In the genomic region with DNA sequence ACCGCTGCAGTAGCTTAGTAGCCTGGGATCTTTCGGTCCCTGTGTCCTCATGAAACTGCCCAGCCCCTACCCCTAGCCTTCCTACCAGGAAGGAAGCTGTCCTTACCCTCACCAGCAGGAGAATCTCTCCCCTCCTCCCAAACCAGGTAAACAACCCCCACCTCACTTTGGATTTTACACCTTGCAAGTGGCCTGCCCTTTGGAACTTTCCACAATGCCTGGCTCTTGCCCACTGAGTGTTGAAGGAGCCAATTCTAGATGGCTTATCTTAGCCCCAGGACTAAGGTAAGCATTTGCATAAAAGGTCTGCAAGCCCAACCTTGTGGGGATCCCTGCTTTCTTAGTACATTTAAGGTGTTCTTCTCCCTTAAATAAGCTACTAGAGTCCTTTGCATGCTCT, we compare ENCODE assay signal across 16 mouse cellular contexts. TPM values are rescaled to one million over a fixed set of nuclear protein-coding genes. Genes with fewer than 3 reads are reported as not detected.
DNase-seq lines count a peak whose midpoint lies in the region; ATAC-seq and TF ChIP-seq lines count a peak whose summit lies in the region.
"Had no signal": no experiment of that assay in that cellular context is flagged by ENCODE, and none has a peak within 500 bp of the region (broad histone marks: within the 10 kb centered on the region; RNA-seq: fewer than 3 reads in every experiment).

No protein-coding gene starts in this region.

- TF ChIP-seq CTCF in liver, adult 2 months (IDR thresholded peaks at IDR 0.05; ENCODE audit: low read depth, low read length): no peak
- TF ChIP-seq CTCF in lung, postnatal 0 days (IDR thresholded peaks at IDR 0.05): no peak

- peaks cover 4% of the 10 kb centered on the region; the same call in 1 of the 2 replicates for H3K4me1 ChIP-seq in liver, adult 2 months (ENCODE audit: control insufficient read depth, insufficient read depth, low read length)
- H3K4me1 ChIP-seq in liver, embryonic 11.5 days (replicated peaks; ENCODE audit: control insufficient read depth, insufficient read depth, low read length): no peaks in the 10 kb centered on the region; the same call in 1 of the 2 replicates
- peaks cover 20% of the 10 kb centered on the region for H3K4me1 ChIP-seq in intestine, embryonic 16.5 days (ENCODE audit: control insufficient read depth, insufficient read depth, low read length)
- H3K4me1 ChIP-seq in kidney, embryonic 15.5 days: peaks cover 21% of the 10 kb centered on the region
- no peaks in the 10 kb centered on the region; the same call in 1 of the 2 replicates for H3K4me1 ChIP-seq in lung, postnatal 0 days (ENCODE audit: insufficient read depth, low read depth, low read length)

- WGBS in liver, adult 2 months: 79% methylated on average over 2 of the region's 2 CpGs
- 62% methylated on average over 2 of the region's 2 CpGs for WGBS in liver, embryonic 11.5 days
- WGBS in intestine, embryonic 16.5 days: 70% methylated on average over 2 of the region's 2 CpGs
- 74% methylated on average over 2 of the region's 2 CpGs for WGBS in kidney, embryonic 15.5 days
- WGBS in lung, postnatal 0 days: 70% methylated on average over 2 of the region's 2 CpGs

- H3K9ac ChIP-seq in liver, adult 2 months (ENCODE audit: low read depth, low read length): no peak overlapping the region
- no peak overlapping the region for H3K9ac ChIP-seq in liver, embryonic 11.5 days (ENCODE audit: low read depth, low read length)
- H3K9ac ChIP-seq in intestine, embryonic 16.5 days (ENCODE audit: low read depth, low read length): peak overlapping the region; percentile 68
- no peak overlapping the region; the same call in 1 of the 2 replicates for H3K9ac ChIP-seq in kidney, embryonic 15.5 days
- no peak overlapping the region for H3K9ac ChIP-seq in lung, postnatal 0 days (replicated peaks; ENCODE audit: low read depth)

- H3K9me3 ChIP-seq in liver, embryonic 11.5 days (ENCODE audit: control insufficient read depth, low read length): no peaks in the 10 kb centered on the region
- H3K9me3 ChIP-seq in intestine, embryonic 16.5 days (ENCODE audit: control insufficient read depth, low read length): no peaks in the 10 kb centered on the region
- H3K9me3 ChIP-seq in kidney, embryonic 15.5 days (replicated peaks): no peaks in the 10 kb centered on the region
- H3K9me3 ChIP-seq in lung, postnatal 0 days (ENCODE audit: low read length): no peaks in the 10 kb centered on the region

- TF ChIP-seq POLR2A in liver, adult 2 months (IDR thresholded peaks at IDR 0.05; ENCODE audit: extremely low read depth, insufficient read depth, low read length): no peak

- H3K27me3 ChIP-seq in liver, adult 2 months (ENCODE audit: control insufficient read depth, insufficient read depth, low read length): no peaks in the 10 kb centered on the region
- peaks cover 36% of the 10 kb centered on the region for H3K27me3 ChIP-seq in liver, embryonic 11.5 days (replicated peaks; ENCODE audit: control insufficient read depth, insufficient read depth, low read length)
- peaks cover 23% of the 10 kb centered on the region for H3K27me3 ChIP-seq in intestine, embryonic 16.5 days (replicated peaks; ENCODE audit: control insufficient read depth, insufficient read depth, low read length)
- peaks cover 43% of the 10 kb centered on the region for H3K27me3 ChIP-seq in kidney, embryonic 15.5 days
- 0 out of 2 replicates have a peak, but pooled peaks cover 5% of the 10 kb centered on the region for H3K27me3 ChIP-seq in lung, postnatal 0 days (replicated peaks; ENCODE audit: insufficient read depth, low read length)

- H3K4me2 ChIP-seq in liver, embryonic 11.5 days: no peak overlapping the region
- H3K4me2 ChIP-seq in intestine, embryonic 16.5 days (ENCODE audit: low read depth, low read length): peak overlapping the region; percentile 80
- peak overlapping the region; percentile 79 for H3K4me2 ChIP-seq in kidney, embryonic 15.5 days
- peak overlapping the region; percentile 69 for H3K4me2 ChIP-seq in lung, postnatal 0 days (replicated peaks; ENCODE audit: low read depth, low read length)

- peak; percentile 49 for DNase-seq in liver, adult 2 months (ENCODE audit: extremely low read depth, low read depth, low spot score)
- DNase-seq in liver, embryonic 11.5 days (ENCODE audit: low spot score): no peak
- no peak for DNase-seq in lung, postnatal 0 days (ENCODE audit: low spot score)
- no peak for DNase-seq in left cerebral cortex, postnatal 36 days (ENCODE audit: low spot score in 2 of 2)
- no peak for DNase-seq in heart, postnatal 14 days
- no peak for DNase-seq in gastrocnemius, adult 18-20 months (ENCODE audit: low spot score)
- DNase-seq: cerebellum, adult 2 months; right cerebral cortex, postnatal 14 days; thymus, postnatal 4 days had no signal

- intact Hi-C loops in left cerebral cortex, postnatal 36 days (cut with DNase I): no loop called here
- intact Hi-C loops in heart, postnatal 14 days (cut with DNase I): no loop called here

- H3K4me3 ChIP-seq in liver, adult 2 months (ENCODE audit: insufficient read depth, low read depth, low read length): no peak overlapping the region
- H3K4me3 ChIP-seq in liver, embryonic 11.5 days (ENCODE audit: low read depth, low read length): no peak overlapping the region
- H3K4me3 ChIP-seq in intestine, embryonic 16.5 days (ENCODE audit: low read length): peak overlapping the region; percentile 55
- peak overlapping the region; percentile 51 for H3K4me3 ChIP-seq in kidney, embryonic 15.5 days (replicated peaks)
- peak overlapping the region; percentile 45; the same call in 1 of the 2 replicates for H3K4me3 ChIP-seq in lung, postnatal 0 days (ENCODE audit: low read depth, low read length)

- no peaks in the 10 kb centered on the region for H3K36me3 ChIP-seq in liver, adult 2 months (ENCODE audit: control insufficient read depth, insufficient read depth, low read length)
- no peaks in the 10 kb centered on the region for H3K36me3 ChIP-seq in liver, embryonic 11.5 days (ENCODE audit: control insufficient read depth, insufficient read depth, low read length)
- H3K36me3 ChIP-seq in intestine, embryonic 16.5 days (ENCODE audit: control insufficient read depth, insufficient read depth, low read length): no peaks in the 10 kb centered on the region
- H3K36me3 ChIP-seq in kidney, embryonic 15.5 days: no peaks in the 10 kb centered on the region
- no peaks in the 10 kb centered on the region for H3K36me3 ChIP-seq in lung, postnatal 0 days (ENCODE audit: insufficient read depth, low read length)

- H3K79me2 ChIP-seq in liver, adult 2 months (ENCODE audit: control insufficient read depth, insufficient read depth, low read length): no peaks in the 10 kb centered on the region

- no peak overlapping the region for H3K27ac ChIP-seq in liver, adult 2 months (replicated peaks; ENCODE audit: insufficient read depth, low read depth, low read length)
- H3K27ac ChIP-seq in liver, embryonic 11.5 days (ENCODE audit: low read depth, low read length): no peak overlapping the region
- no peak overlapping the region for H3K27ac ChIP-seq in intestine, embryonic 16.5 days (ENCODE audit: low read length)
- peak overlapping the region; percentile 71 for H3K27ac ChIP-seq in kidney, embryonic 15.5 days
- no peak overlapping the region for H3K27ac ChIP-seq in lung, postnatal 0 days (ENCODE audit: low read length)

- no peak for TF ChIP-seq EP300 in lung, postnatal 0 days (IDR thresholded peaks at IDR 0.05)

- no peak for ATAC-seq in liver, embryonic 11.5 days (replicated peaks; ENCODE audit: low FRiP score)
- no peak for ATAC-seq in intestine, embryonic 16.5 days
- ATAC-seq in kidney, embryonic 15.5 days (replicated peaks; ENCODE audit: low FRiP score): no peak
- ATAC-seq in lung, postnatal 0 days: no peak
- ATAC-seq: activated CD4-positive, CD25-positive, alpha-beta regulatory T cell, adult 4 months had no signal

RNA-seq across cellular contexts. Expression of a gene that starts 1.3 kb away (rescaled TPM):
- total RNA-seq in liver, adult 2 months (2014; rRNA removed): 2.8 and 4.1 TPM in 2 replicates
- polyA plus RNA-seq in liver, adult 2 months (2012; rRNA removed): 5.7 and 7.6 TPM in 2 replicates
- polyA plus RNA-seq in liver, embryonic 11.5 days (2014; fragmentation: Nextera tagmentation; extraction: Ambion mirVana): 2.5 and 3.0 TPM in 2 replicates
- polyA plus RNA-seq in intestine, embryonic 16.5 days (2015; fragmentation: Nextera tagmentation; extraction: Ambion mirVana): 26.3 and 33.1 TPM in 2 replicates
- polyA plus RNA-seq in kidney, embryonic 15.5 days (2015; fragmentation: Nextera tagmentation; extraction: Ambion mirVana): 31.9 and 32.5 TPM in 2 replicates
- 46.9 and 54.2 TPM in 2 replicates for polyA plus RNA-seq in lung, postnatal 0 days (2015; fragmentation: Nextera tagmentation; extraction: Ambion mirVana)
- not detected for total RNA-seq in left cerebral cortex, postnatal 36 days (2021)
- total RNA-seq in heart, postnatal 14 days (2021): under 1 TPM in 1 of 2 experiments, not detected in 1; 0.36 TPM
- under 1 TPM in 1 of 2 experiments, not detected in 1; 0.07 TPM for total RNA-seq in gastrocnemius, adult 18-20 months (2021)
- total RNA-seq: granulocyte monocyte progenitor cell, adult 5-6 weeks; heart, postnatal 25 days; layer of hippocampus, adult 8-10 months; megakaryocyte-erythroid progenitor cell, adult 5-6 weeks had no signal

Comparison
In these comparisons a context has a peak if more than half of its experiments do, and no peak if none do; other contexts are left out.
1. H3K4me3 ChIP-seq: peak in intestine, embryonic 16.5 days (single experiment), kidney, embryonic 15.5 days (single experiment) and lung, postnatal 0 days (single experiment); none in liver, adult 2 months (single experiment) and liver, embryonic 11.5 days (single experiment).